ENCODE assay signal across 8 mouse cellular contexts in genomic region chr1:87607385-87608091, GRCm38 (mm10). TPM values are rescaled to one million over a fixed set of nuclear protein-coding genes. Genes with fewer than 3 reads are reported as not detected.
A peak's percentile ranks its signal among the peaks of the same experiment; 100 is the strongest.
DNase-seq lines count a peak whose midpoint lies in the region; ATAC-seq lines count a peak whose summit lies in the region.

No protein-coding gene starts in this region.

- 84% methylated on average over 21 of the region's 21 CpGs for whole genome bisulfite sequencing in midbrain, embryonic 14.5 days
- 84% methylated on average over 21 of the region's 21 CpGs for WGBS in midbrain, embryonic 11.5 days
- 73% methylated on average over 21 of the region's 21 CpGs for WGBS in midbrain, embryonic 15.5 days

- DNase-seq in midbrain, embryonic 14.5 days = peak; percentile 54
- DNase-seq in midbrain, embryonic 11.5 days (ENCODE audit: low spot score, missing footprints) = no peak
- DNase-seq in adrenal gland, postnatal 25 days = peak; percentile 26
- DNase-seq in kidney, postnatal 25 days = peak; percentile 37 to 60
- DNase-seq in thymus, postnatal 14 days = peak; percentile 70
- no peak for DNase-seq in testis, postnatal 10 days (ENCODE audit: low spot score)

- no peaks in the 10 kb centered on the region for H3K4me1 ChIP-seq in midbrain, embryonic 14.5 days (ENCODE audit: control insufficient read depth, insufficient read depth, low read length)
- no peaks in the 10 kb centered on the region for H3K4me1 ChIP-seq in midbrain, embryonic 11.5 days (ENCODE audit: control insufficient read depth, insufficient read depth, low read length)
- H3K4me1 ChIP-seq in midbrain, embryonic 15.5 days = no peaks in the 10 kb centered on the region

- no peaks in the 10 kb centered on the region for H3K36me3 ChIP-seq in midbrain, embryonic 14.5 days (ENCODE audit: control insufficient read depth, insufficient read depth, low read length)
- H3K36me3 ChIP-seq in midbrain, embryonic 11.5 days (ENCODE audit: control insufficient read depth, insufficient read depth, low read length) = no peaks in the 10 kb centered on the region
- no peaks in the 10 kb centered on the region for H3K36me3 ChIP-seq in midbrain, embryonic 15.5 days (replicated peaks)

- no peak overlapping the region for H3K9ac ChIP-seq in midbrain, embryonic 14.5 days (replicated peaks; ENCODE audit: low read length)
- no peak overlapping the region for H3K9ac ChIP-seq in midbrain, embryonic 11.5 days (ENCODE audit: low read length)
- H3K9ac ChIP-seq in midbrain, embryonic 15.5 days = no peak overlapping the region

- H3K4me2 ChIP-seq in midbrain, embryonic 14.5 days (ENCODE audit: low read length) = no peak overlapping the region
- no peak overlapping the region for H3K4me2 ChIP-seq in midbrain, embryonic 11.5 days
- no peak overlapping the region for H3K4me2 ChIP-seq in midbrain, embryonic 15.5 days

- H3K4me3 ChIP-seq in midbrain, embryonic 14.5 days (replicated peaks; ENCODE audit: low read depth, low read length) = no peak overlapping the region
- no peak overlapping the region for H3K4me3 ChIP-seq in midbrain, embryonic 11.5 days (ENCODE audit: low read depth, low read length)
- no peak overlapping the region for H3K4me3 ChIP-seq in midbrain, embryonic 15.5 days

- H3K9me3 ChIP-seq in midbrain, embryonic 14.5 days (ENCODE audit: control insufficient read depth, low read length) = no peaks in the 10 kb centered on the region
- no peaks in the 10 kb centered on the region for H3K9me3 ChIP-seq in midbrain, embryonic 11.5 days (ENCODE audit: control insufficient read depth, low read length)
- H3K9me3 ChIP-seq in midbrain, embryonic 15.5 days = no peaks in the 10 kb centered on the region

- ATAC-seq in midbrain, embryonic 14.5 days (ENCODE audit: low FRiP score, low TSS enrichment) = no peak
- ATAC-seq in midbrain, embryonic 11.5 days (ENCODE audit: low FRiP score) = no peak
- peak; percentile 48 for ATAC-seq in frontal cortex, adult (ENCODE audit: low TSS enrichment)
- ATAC-seq in midbrain, embryonic 15.5 days (replicated peaks) = peak; percentile 54; the same call in 1 of the 2 replicates

- no peak overlapping the region for H3K27ac ChIP-seq in midbrain, embryonic 14.5 days (replicated peaks; ENCODE audit: low read depth, low read length)
- H3K27ac ChIP-seq in midbrain, embryonic 11.5 days (ENCODE audit: low read depth, low read length) = no peak overlapping the region
- H3K27ac ChIP-seq in midbrain, embryonic 15.5 days = no peak overlapping the region

- H3K27me3 ChIP-seq in midbrain, embryonic 14.5 days (ENCODE audit: control insufficient read depth, insufficient read depth, low read length) = no peaks in the 10 kb centered on the region
- no peaks in the 10 kb centered on the region for H3K27me3 ChIP-seq in midbrain, embryonic 11.5 days (ENCODE audit: control insufficient read depth, insufficient read depth, low read length)
- no peaks in the 10 kb centered on the region for H3K27me3 ChIP-seq in midbrain, embryonic 15.5 days (replicated peaks)

RNA-seq across cellular contexts. Expression of gene Inpp5d, which starts 12.6 kb away (rescaled TPM):
- 1.9 and 4.6 TPM in 2 replicates for polyA plus RNA-seq in midbrain, embryonic 14.5 days (2014; fragmentation: Nextera tagmentation; extraction: Ambion mirVana)
- 2.8 and 4.8 TPM in 2 replicates for polyA plus RNA-seq in midbrain, embryonic 11.5 days (2014; fragmentation: Nextera tagmentation; extraction: Ambion mirVana)
- 7.9 and 17.4 TPM in 2 replicates for total RNA-seq in adrenal gland, postnatal 25 days (2021)
- 4.8 and 5.4 TPM in 2 replicates for polyA plus RNA-seq in midbrain, embryonic 15.5 days (2015; fragmentation: Nextera tagmentation; extraction: Ambion mirVana)

RNA-seq across cellular contexts. Expression of gene Ngef, which starts 33.9 kb away (rescaled TPM):
- 13.0 and 16.6 TPM in 2 replicates for polyA plus RNA-seq in midbrain, embryonic 14.5 days (2014; fragmentation: Nextera tagmentation; extraction: Ambion mirVana)
- 3.0 and 3.9 TPM in 2 replicates for polyA plus RNA-seq in midbrain, embryonic 11.5 days (2014; fragmentation: Nextera tagmentation; extraction: Ambion mirVana)
- 0.46 TPM in 1 of 2 replicates, not detected in the other for total RNA-seq in adrenal gland, postnatal 25 days (2021)
- polyA plus RNA-seq in midbrain, embryonic 15.5 days (2015; fragmentation: Nextera tagmentation; extraction: Ambion mirVana) = 22.1 and 24.4 TPM in 2 replicates

Comparison
In these comparisons a context has a peak if more than half of its experiments do, and no peak if none do; other contexts are left out.
1. ATAC-seq: peak in frontal cortex, adult (single experiment) and midbrain, embryonic 15.5 days (single experiment); none in midbrain, embryonic 14.5 days (single experiment) and midbrain, embryonic 11.5 days (single experiment).
2. DNase-seq: peak in midbrain, embryonic 14.5 days (single experiment), adrenal gland, postnatal 25 days (single experiment), kidney, postnatal 25 days (2 of 2) and thymus, postnatal 14 days (single experiment); none in midbrain, embryonic 11.5 days (single experiment) and testis, postnatal 10 days (single experiment).